Mouse (Mus musculus): ENCODE data around the gene Plxnb2. TPM values are rescaled to one million over a fixed set of nuclear protein-coding genes. Genes with fewer than 3 reads are reported as not detected.

The Plxnb2 gene
- total RNA-seq, 2 experiments from 2014 or later, result 42.2 to 54.0 TPM

DNA sequence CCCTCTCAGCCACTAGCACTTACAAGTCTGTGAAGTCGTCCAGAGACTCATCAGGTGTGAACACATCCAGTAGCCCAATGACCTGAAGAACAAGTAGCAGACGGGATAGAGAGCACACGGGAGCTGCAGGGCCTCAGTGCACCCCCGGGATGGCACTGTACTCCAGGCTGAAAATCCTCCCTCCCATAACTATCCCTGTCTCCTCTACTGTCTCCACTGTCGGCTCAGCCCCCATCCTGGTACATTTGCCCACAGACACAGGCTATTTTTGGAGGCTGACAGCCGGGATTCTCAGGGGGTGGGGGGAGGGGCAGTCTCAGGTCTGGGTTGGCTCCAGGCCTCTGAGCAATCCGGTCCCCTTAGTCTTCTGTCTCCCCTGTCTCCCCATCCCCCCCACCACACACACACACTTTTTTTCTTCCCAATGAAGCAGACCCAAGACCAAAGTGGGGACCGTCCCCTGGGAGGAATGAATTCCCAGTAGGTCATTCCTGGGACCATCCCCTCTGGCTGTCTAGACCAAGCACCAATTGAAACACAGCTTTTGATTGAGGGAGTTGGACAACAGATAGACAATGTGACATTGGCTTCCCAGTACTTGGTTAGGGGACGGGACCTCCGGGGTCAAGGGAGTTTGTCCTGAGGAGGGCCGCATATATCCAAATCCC lies 43.1 kb downstream of the Plxnb2 start:
- no peak for DNase-seq (ENCODE audit: low spot score in 2 of 2)

GRCm38 (mm10) chr15:89136461-89137155 lies 44.0 kb downstream of the Plxnb2 start:
- no peak for DNase-seq (ENCODE audit: low spot score in 2 of 2)
- intact Hi-C loops (cut with DNase I), result no loop called here

More for the DNA sequence above, 43.1 kb downstream of the Plxnb2 start:
- intact Hi-C loops (cut with DNase I), result no loop called here

- intact Hi-C loops (cut with DNase I), result no loop called here
- DNase-seq (ENCODE audit: low spot score in 2 of 2), result no peak
These were observed 49.3 kb downstream of the Plxnb2 start for GRCm38 (mm10) chr15:89131316-89131715.

DNA sequence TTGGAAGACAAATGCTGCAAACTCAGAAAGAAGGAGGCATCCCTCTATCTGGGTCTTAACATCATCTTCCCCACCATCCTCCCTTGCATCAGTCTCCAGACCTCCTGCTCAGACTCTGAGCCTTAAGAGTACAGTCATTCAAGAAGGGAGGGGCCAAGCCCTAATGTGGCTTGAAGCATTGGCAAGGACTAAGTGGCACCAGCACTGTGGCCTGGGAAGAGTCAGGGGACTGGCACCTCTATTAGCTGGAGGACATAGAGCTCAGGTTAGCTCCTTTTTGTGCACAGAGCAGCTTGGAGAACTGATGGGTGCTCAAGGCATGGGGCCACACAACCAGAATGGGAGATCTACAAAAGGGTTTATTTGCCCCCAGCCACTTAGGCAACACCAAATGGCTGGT lies 50.3 kb downstream of the Plxnb2 start:
- intact Hi-C loops (cut with DNase I), result no loop called here

DNA sequence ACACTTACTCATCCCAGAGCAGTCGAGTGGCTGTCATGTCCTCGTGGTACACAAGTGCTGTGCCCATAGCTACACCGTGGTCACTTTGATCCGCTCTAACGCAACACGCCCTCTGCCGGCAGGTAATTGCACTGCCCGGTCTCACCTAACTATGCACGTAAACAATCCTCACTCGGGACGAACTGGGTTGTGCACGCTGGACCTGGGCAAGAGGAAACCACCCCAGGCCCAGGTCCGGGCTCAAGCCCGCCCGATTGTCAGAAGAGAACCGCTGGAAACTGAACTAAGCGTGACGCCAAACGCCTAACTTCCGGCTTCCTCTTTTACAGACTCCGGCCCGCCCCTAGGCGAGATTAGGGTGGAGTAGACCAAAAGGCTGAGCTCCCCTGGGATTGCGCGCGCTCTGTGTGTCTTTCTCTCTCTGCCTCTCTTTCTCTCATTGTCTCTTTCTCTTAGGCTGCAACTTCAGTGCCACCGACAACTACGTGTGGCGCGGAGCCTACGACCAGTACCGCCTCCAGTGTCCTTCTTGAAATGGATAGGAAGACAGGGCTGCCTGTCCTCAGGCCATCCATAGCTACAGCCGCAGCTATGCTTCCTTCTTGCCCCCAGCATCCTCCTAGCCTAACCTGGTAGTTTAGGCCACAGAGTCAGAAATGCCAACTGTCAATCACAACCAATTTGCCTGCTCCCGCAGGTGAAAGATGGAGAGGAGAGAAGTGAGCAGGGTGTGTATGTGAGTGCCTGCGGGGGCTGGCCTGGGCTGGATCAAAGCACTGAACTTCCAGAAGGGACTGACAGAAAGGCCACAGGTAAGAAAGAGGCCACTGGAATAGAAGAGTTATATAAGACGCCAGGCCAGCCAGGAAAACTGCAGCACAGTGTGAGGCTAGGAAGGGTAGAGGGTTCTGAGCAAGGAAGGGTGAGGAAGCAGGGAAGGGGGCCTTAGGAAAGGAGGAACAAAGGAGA lies 51.9 kb downstream of the Plxnb2 start, which contains the start of gene Hdac10:
Hdac10 (minus strand) TSS at position 319 of the 969 bp plus-strand sequence.
- intact Hi-C loops (cut with DNase I), result loop anchor here (5.0 kb wide), 1 partner anchor 84 kb away; the partner anchor contains the start of gene Ppp6r2
- peak; percentile 80 to 84 for DNase-seq (ENCODE audit: low spot score in 2 of 2)

More for the DNA sequence above, 50.3 kb downstream of the Plxnb2 start:
- no peak for DNase-seq (ENCODE audit: low spot score in 2 of 2)

- intact Hi-C loops (cut with DNase I), result loop anchor here (5.0 kb wide), 1 partner anchor 85 kb away; the partner anchor contains the start of gene Ppp6r2
- DNase-seq (ENCODE audit: low spot score in 2 of 2), result no peak
These were observed 53.1 kb downstream of the Plxnb2 start for GRCm38 (mm10) chr15:89127364-89127940.

GRCm38 (mm10) chr15:89126622-89127021 lies 54.0 kb downstream of the Plxnb2 start:
- no peak for DNase-seq (ENCODE audit: low spot score in 2 of 2)
- intact Hi-C loops (cut with DNase I), result loop anchor here (5.0 kb wide), 1 partner anchor 86 kb away; the partner anchor contains the start of gene Ppp6r2

DNA sequence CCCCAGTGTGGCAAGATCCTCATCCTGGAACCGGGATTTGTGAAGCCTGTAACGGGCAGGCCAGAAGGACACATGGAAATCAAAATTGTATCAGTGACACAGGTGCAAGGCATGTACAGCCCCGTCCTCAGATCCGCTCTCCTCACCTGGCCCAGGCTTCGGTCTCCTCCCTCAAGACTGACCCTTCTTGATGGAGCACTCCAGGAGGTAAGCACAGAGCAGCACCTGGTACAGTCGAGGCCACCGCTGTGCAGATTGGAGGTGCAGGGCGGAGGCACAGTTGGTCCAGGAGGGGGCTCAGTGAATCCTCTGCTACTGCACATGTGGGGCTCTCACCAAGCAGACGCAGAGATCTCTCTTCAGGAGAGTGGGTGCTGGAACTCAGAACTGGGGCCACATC lies 55.2 kb downstream of the Plxnb2 start:
- intact Hi-C loops (cut with DNase I), result loop anchor here (5.0 kb wide), 1 partner anchor 87 kb away; the partner anchor contains the start of gene Ppp6r2
- no peak for DNase-seq (ENCODE audit: low spot score in 2 of 2)

- intact Hi-C loops (cut with DNase I), result loop anchor here (5.0 kb wide), 1 partner anchor 43 kb away; no protein-coding TSS in a partner anchor
- DNase-seq (ENCODE audit: low spot score in 2 of 2), result no peak
These were observed 56.3 kb downstream of the Plxnb2 start for GRCm38 (mm10) chr15:89124312-89124711.

DNA sequence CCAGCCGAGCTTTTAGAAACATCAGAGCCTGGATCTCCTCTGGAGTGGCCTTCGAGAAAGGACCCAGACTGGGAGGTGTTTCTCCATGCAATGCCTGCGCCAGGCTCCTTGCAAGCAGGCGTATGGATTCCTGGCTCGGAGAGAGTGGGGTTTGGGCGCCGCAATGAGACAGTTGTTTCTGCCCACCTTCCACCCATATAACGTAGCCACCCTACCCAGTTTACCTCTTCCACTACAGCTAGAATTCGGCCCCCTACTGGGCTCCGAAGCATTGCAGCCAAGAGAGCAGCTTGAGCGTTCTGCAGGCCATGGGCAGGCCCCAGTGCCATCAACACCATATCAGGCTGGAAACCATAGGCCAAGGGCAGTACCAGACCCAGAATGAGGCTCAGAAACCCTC lies 57.0 kb downstream of the Plxnb2 start:
- intact Hi-C loops (cut with DNase I), result loop anchor here (2.0 to 5.0 kb wide), 2 partner anchors 44 to 73 kb away; partner anchors contain the start of gene Dennd6b
- peak in 1 of 2 experiments; percentile 64 for DNase-seq (ENCODE audit: low spot score in 2 of 2)

DNA sequence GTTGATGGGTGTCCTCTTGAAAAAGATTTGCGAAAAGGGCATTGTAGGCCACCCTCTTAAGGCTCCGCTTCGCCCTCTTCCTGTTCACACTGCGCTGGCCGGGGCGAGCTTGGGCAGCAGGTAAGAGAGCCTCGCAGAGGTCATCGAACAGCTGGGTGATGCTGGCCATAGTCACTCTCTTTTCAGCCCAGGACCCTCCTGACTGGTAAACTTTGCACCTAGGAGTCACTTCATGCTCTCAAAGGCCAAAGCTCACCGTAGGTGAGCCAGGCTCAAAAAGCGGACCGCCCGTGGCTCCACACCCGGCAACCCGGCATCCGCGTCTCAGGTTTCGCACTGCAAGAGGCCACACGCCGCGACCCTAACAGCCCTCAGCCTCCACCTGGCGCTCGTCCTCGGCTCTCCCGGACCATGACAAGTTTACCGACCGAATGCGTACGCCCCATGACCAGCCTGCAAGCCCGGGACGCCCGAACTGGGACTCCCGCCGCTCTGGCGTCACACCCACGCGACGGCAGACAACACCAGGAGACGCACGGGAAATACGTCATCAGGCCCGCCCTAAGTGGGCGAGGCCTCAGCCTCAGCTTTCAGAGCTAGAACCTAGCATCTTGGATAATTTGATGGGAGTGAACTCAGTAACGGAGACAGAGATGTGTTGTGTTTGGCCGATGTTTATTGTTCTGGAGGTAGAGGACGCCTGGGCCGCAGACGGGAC lies 57.8 kb downstream of the Plxnb2 start, which contains the start of gene Tubgcp6:
Tubgcp6 (minus strand) TSS at position 464 of the 718 bp plus-strand sequence.
- intact Hi-C loops (cut with DNase I), result loop anchor here (2.0 to 5.0 kb wide), 2 partner anchors 44 to 74 kb away; partner anchors contain the start of gene Dennd6b
- peak; percentile 96 for DNase-seq (ENCODE audit: low spot score in 2 of 2)

DNA sequence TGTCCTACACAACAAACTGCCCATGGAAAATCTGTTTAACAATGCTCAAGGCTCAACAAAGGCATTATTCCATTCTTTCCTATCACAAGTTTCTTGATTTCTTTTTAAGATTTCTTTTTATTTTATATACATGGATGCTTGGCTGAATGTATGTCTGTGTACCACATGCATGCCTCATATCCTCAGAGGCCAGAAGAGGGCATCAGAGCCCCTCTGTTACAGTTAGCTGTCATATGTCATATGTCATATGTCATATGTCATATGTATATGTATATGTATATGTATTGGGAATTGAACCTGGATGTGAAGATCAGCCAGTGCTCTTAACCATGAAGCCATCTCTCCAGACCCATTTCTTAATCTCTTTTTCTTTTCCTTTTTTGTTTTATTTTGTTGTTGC lies 62.6 kb downstream of the Plxnb2 start:
- intact Hi-C loops (cut with DNase I), result no loop called here
- no peak for DNase-seq (ENCODE audit: low spot score in 2 of 2)

DNA sequence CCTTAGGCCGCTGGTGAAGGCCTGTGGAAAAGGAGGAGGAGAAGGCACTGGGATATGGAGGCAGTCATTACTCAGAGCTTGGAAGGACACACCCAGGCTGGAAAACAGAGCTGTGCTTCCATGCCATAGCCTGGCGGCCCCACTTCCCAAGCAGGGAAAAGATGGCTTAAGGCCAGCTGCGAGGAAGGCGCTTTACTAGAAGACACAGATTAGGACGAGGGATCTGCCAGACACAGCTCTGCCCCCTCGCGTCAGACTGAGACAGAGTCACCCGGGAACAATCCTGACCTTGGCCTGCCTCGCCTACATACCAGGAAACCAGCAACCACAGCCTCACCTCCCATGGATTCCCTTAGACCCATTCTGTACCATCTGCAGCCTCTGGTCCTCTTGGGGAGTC lies 70.4 kb downstream of the Plxnb2 start:
- intact Hi-C loops (cut with DNase I), result no loop called here
- no peak for DNase-seq (ENCODE audit: low spot score in 2 of 2)

GRCm38 (mm10) chr15:89106976-89107375 lies 73.6 kb downstream of the Plxnb2 start:
- intact Hi-C loops (cut with DNase I), result no loop called here
- no peak for DNase-seq (ENCODE audit: low spot score in 2 of 2)

GRCm38 (mm10) chr15:89106073-89106472 lies 74.5 kb downstream of the Plxnb2 start:
- intact Hi-C loops (cut with DNase I), result no loop called here

More at GRCm38 (mm10) chr15:89106073-89106472, 74.5 kb downstream of the Plxnb2 start:
- peak in 1 of 2 experiments; percentile 71 for DNase-seq (ENCODE audit: low spot score in 2 of 2)

All from left cerebral cortex, postnatal 36 days (tissue).